ENCODE assay signal across 8 mouse cellular contexts in genomic region chr5:21702009-21702364, GRCm38 (mm10). TPM values are rescaled to one million over a fixed set of nuclear protein-coding genes. Genes with fewer than 3 reads are reported as not detected.
DNase-seq lines count a peak whose midpoint lies in the region; ATAC-seq and TF ChIP-seq lines count a peak whose summit lies in the region.

No protein-coding gene starts in this region.

- no peak for DNase-seq in heart, postnatal 0 days (ENCODE audit: low spot score)
- DNase-seq in heart, postnatal 36 days: no peak
- peak; percentile 13 for DNase-seq in Muller cell, postnatal 12 days (ENCODE audit: inconsistent ontology term)
- no peak for DNase-seq in layer of hippocampus, postnatal 36 days
- no peak for DNase-seq in cerebellum, postnatal 10 days
- no peak for DNase-seq in kidney, adult 8-10 months

- H3K4me2 ChIP-seq in heart, postnatal 0 days (ENCODE audit: low read depth, low read length): peak overlapping the region; percentile 88
- peak overlapping the region; percentile 67 for H3K4me2 ChIP-seq in hindbrain, embryonic 12.5 days (replicated peaks)
- H3K4me2 ChIP-seq in midbrain, embryonic 12.5 days (replicated peaks): peak overlapping the region; percentile 61

- H3K27ac ChIP-seq in heart, postnatal 0 days (ENCODE audit: low read depth): peak overlapping the region; percentile 99
- peak overlapping the region; percentile 96 for H3K27ac ChIP-seq in hindbrain, embryonic 12.5 days
- H3K27ac ChIP-seq in midbrain, embryonic 12.5 days (replicated peaks): peak overlapping the region; percentile 98

- no peaks in the 10 kb centered on the region for H3K27me3 ChIP-seq in heart, postnatal 0 days (ENCODE audit: control insufficient read depth, insufficient read depth, low read length)
- H3K27me3 ChIP-seq in hindbrain, embryonic 12.5 days: no peaks in the 10 kb centered on the region
- no peaks in the 10 kb centered on the region for H3K27me3 ChIP-seq in midbrain, embryonic 12.5 days

- no peak for TF ChIP-seq CTCF in heart, postnatal 0 days (IDR thresholded peaks at IDR 0.05; ENCODE audit: low read depth)

- H3K36me3 ChIP-seq in heart, postnatal 0 days (replicated peaks; ENCODE audit: control insufficient read depth, insufficient read depth, low read length): no peaks in the 10 kb centered on the region
- no peaks in the 10 kb centered on the region for H3K36me3 ChIP-seq in hindbrain, embryonic 12.5 days
- H3K36me3 ChIP-seq in midbrain, embryonic 12.5 days: no peaks in the 10 kb centered on the region

- H3K9me3 ChIP-seq in heart, postnatal 0 days (replicated peaks; ENCODE audit: control insufficient read depth, low read length): no peaks in the 10 kb centered on the region
- no peaks in the 10 kb centered on the region for H3K9me3 ChIP-seq in hindbrain, embryonic 12.5 days (replicated peaks)
- H3K9me3 ChIP-seq in midbrain, embryonic 12.5 days: no peaks in the 10 kb centered on the region

- ATAC-seq in heart, postnatal 0 days (ENCODE audit: insufficient read depth, low read depth): no peak
- ATAC-seq in hindbrain, embryonic 12.5 days (ENCODE audit: low FRiP score): no peak
- no peak for ATAC-seq in midbrain, embryonic 12.5 days (ENCODE audit: low FRiP score, low read depth)

- peak overlapping the region; percentile 61; the same call in 1 of the 2 replicates for H3K9ac ChIP-seq in heart, postnatal 0 days (replicated peaks; ENCODE audit: low read depth, low read length)
- peak overlapping the region; percentile 71 for H3K9ac ChIP-seq in hindbrain, embryonic 12.5 days
- H3K9ac ChIP-seq in midbrain, embryonic 12.5 days (replicated peaks): peak overlapping the region; percentile 83

- H3K4me1 ChIP-seq in heart, postnatal 0 days (ENCODE audit: control insufficient read depth, insufficient read depth): peaks cover 13% of the 10 kb centered on the region
- no peaks in the 10 kb centered on the region; the same call in 1 of the 2 replicates for H3K4me1 ChIP-seq in hindbrain, embryonic 12.5 days
- peaks cover 7% of the 10 kb centered on the region; the same call in 1 of the 2 replicates for H3K4me1 ChIP-seq in midbrain, embryonic 12.5 days

- intact Hi-C loops in heart, postnatal 36 days (cut with DNase I): loop anchor here (5.0 kb wide), 2 partner anchors 45 to 85 kb away; partner anchors contain the start of genes Dnajc2 and Psmc2

- TF ChIP-seq EP300 in heart, postnatal 0 days (IDR thresholded peaks at IDR 0.05; ENCODE audit: low read depth): no peak

- 58% methylated on average over 2 of the region's 2 CpGs for WGBS in heart, postnatal 0 days
- WGBS in hindbrain, embryonic 12.5 days: 60% methylated on average over 2 of the region's 2 CpGs
- WGBS in midbrain, embryonic 12.5 days: 50% methylated on average over 2 of the region's 2 CpGs

- H3K4me3 ChIP-seq in heart, postnatal 0 days (ENCODE audit: low read depth, low read length): peak overlapping the region; percentile 71
- H3K4me3 ChIP-seq in hindbrain, embryonic 12.5 days: peak overlapping the region; percentile 64
- peak overlapping the region; percentile 71 for H3K4me3 ChIP-seq in midbrain, embryonic 12.5 days

RNA-seq across cellular contexts. Expression of gene Napepld, which starts 0.8 kb away (rescaled TPM):
- total RNA-seq in heart, postnatal 0 days (2014; rRNA removed; ENCODE audit: low replicate concordance): 9.9 and 11.3 TPM in 2 replicates
- 2.7 and 3.1 TPM in 2 replicates for polyA plus RNA-seq in heart, postnatal 0 days (2015; fragmentation: Nextera tagmentation; extraction: Ambion mirVana)
- 1 to 10 TPM; 4.3 to 5.4 TPM for total RNA-seq in heart, postnatal 36 days (2021)
- 4.9 and 5.2 TPM in 2 replicates for polyA plus RNA-seq in hindbrain, embryonic 12.5 days (2016; fragmentation: Nextera tagmentation; extraction: Ambion mirVana)
- 10.2 and 10.9 TPM in 2 replicates for polyA plus RNA-seq in midbrain, embryonic 12.5 days (2016; fragmentation: Nextera tagmentation; extraction: Ambion mirVana)
- 10 to 100 TPM; 28.7 to 36.1 TPM for total RNA-seq in layer of hippocampus, postnatal 36 days (2021)

RNA-seq across cellular contexts. Expression of gene Pmpcb, which starts 35.0 kb away (rescaled TPM):
- 225 and 256 TPM in 2 replicates for total RNA-seq in heart, postnatal 0 days (2014; rRNA removed; ENCODE audit: low replicate concordance)
- 177 and 181 TPM in 2 replicates for polyA plus RNA-seq in heart, postnatal 0 days (2015; fragmentation: Nextera tagmentation; extraction: Ambion mirVana)
- total RNA-seq in heart, postnatal 36 days (2021): 100 to 1,000 TPM; 243 to 264 TPM
- 85.9 and 90.0 TPM in 2 replicates for polyA plus RNA-seq in hindbrain, embryonic 12.5 days (2016; fragmentation: Nextera tagmentation; extraction: Ambion mirVana)
- 90.8 and 97.2 TPM in 2 replicates for polyA plus RNA-seq in midbrain, embryonic 12.5 days (2016; fragmentation: Nextera tagmentation; extraction: Ambion mirVana)
- 10 to 100 TPM; 72.3 to 78.0 TPM for total RNA-seq in layer of hippocampus, postnatal 36 days (2021)

RNA-seq across cellular contexts. Expression of gene Armc10, which starts 56.4 kb away (rescaled TPM):
- 24.1 and 33.0 TPM in 2 replicates for total RNA-seq in heart, postnatal 0 days (2014; rRNA removed; ENCODE audit: low replicate concordance)
- polyA plus RNA-seq in heart, postnatal 0 days (2015; fragmentation: Nextera tagmentation; extraction: Ambion mirVana): 12.2 and 13.3 TPM in 2 replicates
- 1 to 10 TPM; 8.1 to 9.5 TPM for total RNA-seq in heart, postnatal 36 days (2021)
- polyA plus RNA-seq in hindbrain, embryonic 12.5 days (2016; fragmentation: Nextera tagmentation; extraction: Ambion mirVana): 63.5 and 67.5 TPM in 2 replicates
- 79.1 and 81.3 TPM in 2 replicates for polyA plus RNA-seq in midbrain, embryonic 12.5 days (2016; fragmentation: Nextera tagmentation; extraction: Ambion mirVana)
- 10 to 100 TPM; 20.8 to 24.0 TPM for total RNA-seq in layer of hippocampus, postnatal 36 days (2021)

RNA-seq across cellular contexts. Expression of gene Fbxl13, which starts 56.6 kb away (rescaled TPM):
- total RNA-seq in heart, postnatal 0 days (2014; rRNA removed; ENCODE audit: low replicate concordance): not detected in 2 replicates
- 0.15 and 0.26 TPM in 2 replicates for polyA plus RNA-seq in heart, postnatal 0 days (2015; fragmentation: Nextera tagmentation; extraction: Ambion mirVana)
- not detected for total RNA-seq in heart, postnatal 36 days (2021)
- polyA plus RNA-seq in hindbrain, embryonic 12.5 days (2016; fragmentation: Nextera tagmentation; extraction: Ambion mirVana): 0.33 and 0.44 TPM in 2 replicates
- 0.21 and 0.40 TPM in 2 replicates for polyA plus RNA-seq in midbrain, embryonic 12.5 days (2016; fragmentation: Nextera tagmentation; extraction: Ambion mirVana)
- total RNA-seq in layer of hippocampus, postnatal 36 days (2021): under 1 TPM in 1 of 2 experiments, not detected in 1; 0.28 TPM
